Mouse (Mus musculus) embryo, embryonic 11 days (tissue): ENCODE measurements around the gene Celsr1.
A peak's percentile ranks its signal among the peaks of the same experiment; 100 is the strongest.

Source experiments
- DNase-seq: peaks from one replicate; pipeline ENCODE4 v3.0.0-alpha.2; 2015

Gene Celsr1

DNA sequence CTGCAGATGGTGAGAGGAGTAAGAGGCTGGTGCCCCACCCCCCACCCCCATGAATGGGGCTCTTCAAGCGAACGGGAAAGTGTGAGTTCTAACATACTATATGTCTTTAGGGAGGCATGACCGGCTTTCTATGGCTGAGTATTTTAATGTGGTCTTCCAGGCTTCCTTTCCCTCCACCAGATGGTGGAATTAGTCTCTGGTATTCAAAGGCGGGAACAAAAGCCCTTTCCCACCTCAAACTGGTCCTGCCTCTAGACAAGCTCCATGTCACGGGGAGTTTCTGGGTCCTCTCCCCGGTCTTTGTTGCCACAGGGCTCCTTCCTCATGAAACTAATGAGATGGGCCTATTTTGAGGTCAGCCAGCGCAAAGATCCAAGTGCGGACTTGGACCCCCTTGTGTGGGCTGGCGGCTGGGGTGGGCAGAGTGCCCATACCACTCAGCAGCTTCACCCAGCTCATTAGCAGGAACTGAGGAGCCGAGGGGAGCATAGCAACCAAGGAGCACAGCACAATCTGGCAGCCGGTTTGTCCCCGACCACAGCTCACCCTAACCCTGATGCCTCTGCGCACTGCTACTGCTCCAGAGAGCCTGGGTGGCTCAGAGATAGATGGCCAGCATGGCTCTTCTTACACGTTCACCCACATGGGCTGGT is 39.5 kb downstream of the Celsr1 start:
- peak; percentile 59 for DNase-seq

DNA sequence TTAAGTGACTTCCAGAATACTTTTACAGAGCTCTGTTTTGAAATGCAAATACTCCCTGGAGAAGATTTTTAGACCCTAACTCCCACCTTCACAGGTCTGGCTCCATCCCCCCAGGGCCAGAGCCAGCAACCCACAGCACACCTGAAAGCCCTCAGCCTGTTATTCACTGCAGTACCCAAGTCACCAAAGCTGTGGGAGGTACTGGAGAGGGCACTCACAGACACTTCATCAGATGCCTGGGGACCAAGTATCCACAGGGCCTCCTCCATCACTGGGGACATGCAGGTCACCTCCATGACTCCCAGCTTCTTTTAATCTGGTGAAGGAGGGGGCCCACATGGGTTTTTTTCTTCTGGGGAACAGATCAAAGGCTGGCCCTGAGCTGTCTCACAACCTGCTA is 40.2 kb downstream of the Celsr1 start:
- DNase-seq, result no peak

DNA sequence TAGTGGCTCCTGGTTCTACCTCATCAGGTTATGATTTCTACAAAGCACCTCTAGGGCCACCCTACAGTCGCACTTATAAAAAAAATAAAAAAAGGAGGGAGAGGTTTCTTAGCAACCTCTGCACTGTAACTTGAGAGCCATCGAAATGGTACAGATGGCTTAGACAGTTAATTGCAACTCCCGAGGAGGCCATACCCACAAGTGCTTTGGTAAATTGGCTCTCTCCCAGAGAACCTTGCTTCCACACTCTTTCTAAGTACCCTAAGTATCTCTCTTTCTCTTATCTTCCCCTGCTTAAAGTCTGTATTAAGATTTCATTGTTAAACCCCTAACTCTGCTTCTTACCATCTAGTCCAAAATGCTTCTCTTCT is 41.5 kb downstream of the Celsr1 start:
- no peak for DNase-seq

GRCm38 (mm10) chr15:85991453-85992124 is 42.0 kb downstream of the Celsr1 start:
- DNase-seq, result no peak

GRCm38 (mm10) chr15:85990696-85991443 is 42.7 kb downstream of the Celsr1 start:
- no peak for DNase-seq

GRCm38 (mm10) chr15:85987896-85988295 is 45.7 kb downstream of the Celsr1 start:
- DNase-seq, result no peak

GRCm38 (mm10) chr15:85986170-85986569 is 47.4 kb downstream of the Celsr1 start:
- no peak for DNase-seq

- no peak for DNase-seq
Measured at GRCm38 (mm10) chr15:85985601-85986000, 48.0 kb downstream of the Celsr1 start.

- DNase-seq, result no peak
Measured at GRCm38 (mm10) chr15:85983131-85983530, 50.4 kb downstream of the Celsr1 start.

DNA sequence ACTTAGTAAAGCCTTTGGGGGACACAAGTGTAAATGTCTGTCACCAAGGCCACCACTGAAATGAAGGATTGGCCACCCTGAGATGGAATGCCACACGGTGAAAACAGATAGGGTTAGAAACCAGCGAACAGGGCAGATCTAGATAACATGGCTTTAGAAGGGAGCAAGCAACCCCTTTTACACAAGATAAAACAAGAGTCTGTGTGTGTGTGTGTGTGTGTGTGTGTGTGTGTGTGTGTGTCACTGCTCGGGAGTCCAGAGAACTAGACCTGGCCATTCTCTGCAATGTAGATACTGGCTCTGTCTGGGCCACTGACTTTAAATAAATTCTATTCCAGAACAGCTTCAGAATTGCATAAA is 51.2 kb downstream of the Celsr1 start:
- DNase-seq, result no peak

GRCm38 (mm10) chr15:85981768-85982415 is 51.7 kb downstream of the Celsr1 start:
- no peak for DNase-seq

- DNase-seq, result no peak
Measured at GRCm38 (mm10) chr15:85977086-85977485, 56.5 kb downstream of the Celsr1 start.

GRCm38 (mm10) chr15:85975746-85976145 is 57.8 kb downstream of the Celsr1 start:
- DNase-seq, result peak; percentile 24

- DNase-seq, result peak; percentile 57
Measured at GRCm38 (mm10) chr15:85971596-85971995, 62.0 kb downstream of the Celsr1 start.

DNA sequence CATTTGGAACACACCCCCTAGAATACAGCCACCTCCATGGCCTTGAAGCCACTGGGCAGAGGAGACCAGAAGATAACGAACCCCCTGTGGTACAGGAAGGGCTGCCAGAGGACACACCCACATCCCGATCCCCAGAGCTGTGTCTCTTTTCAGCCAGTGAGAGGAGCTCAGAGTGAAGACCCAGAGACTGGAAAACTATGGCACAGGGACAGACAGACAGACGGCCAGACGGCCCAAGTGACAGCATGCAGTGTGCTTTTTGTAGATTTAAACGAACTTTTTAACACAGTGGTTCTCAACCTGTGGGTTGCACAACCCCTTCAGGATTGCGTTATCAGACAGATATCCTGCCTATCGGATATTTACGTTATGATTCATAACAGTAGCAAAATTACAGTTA is 63.1 kb downstream of the Celsr1 start:
- DNase-seq, result no peak

- peak; percentile 26 for DNase-seq
Measured at GRCm38 (mm10) chr15:85969707-85970153, 63.8 kb downstream of the Celsr1 start.

DNA sequence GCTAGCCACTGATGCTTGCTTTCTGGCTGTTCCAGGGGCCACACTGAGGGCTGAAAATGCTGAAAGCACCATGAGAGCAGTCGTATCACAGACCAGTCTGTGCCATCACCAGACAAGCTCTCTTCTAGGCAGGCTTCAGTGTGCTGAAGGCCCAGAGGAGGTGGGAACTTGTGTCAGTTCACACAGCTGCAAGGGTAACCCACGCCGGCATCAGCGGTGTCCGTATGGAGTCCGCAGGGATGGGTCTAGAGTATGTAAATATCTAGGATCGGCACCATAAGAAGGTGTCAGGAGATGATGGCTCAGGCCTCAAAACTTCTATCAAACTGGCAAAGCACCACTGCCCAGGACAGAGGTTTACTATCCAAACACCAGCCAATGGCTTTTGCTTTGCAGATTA is 64.3 kb downstream of the Celsr1 start:
- no peak for DNase-seq

- DNase-seq, result no peak
Measured at GRCm38 (mm10) chr15:85966032-85966431, 67.5 kb downstream of the Celsr1 start.

GRCm38 (mm10) chr15:85963279-85963840 is 70.2 kb downstream of the Celsr1 start:
- DNase-seq, result no peak

DNA sequence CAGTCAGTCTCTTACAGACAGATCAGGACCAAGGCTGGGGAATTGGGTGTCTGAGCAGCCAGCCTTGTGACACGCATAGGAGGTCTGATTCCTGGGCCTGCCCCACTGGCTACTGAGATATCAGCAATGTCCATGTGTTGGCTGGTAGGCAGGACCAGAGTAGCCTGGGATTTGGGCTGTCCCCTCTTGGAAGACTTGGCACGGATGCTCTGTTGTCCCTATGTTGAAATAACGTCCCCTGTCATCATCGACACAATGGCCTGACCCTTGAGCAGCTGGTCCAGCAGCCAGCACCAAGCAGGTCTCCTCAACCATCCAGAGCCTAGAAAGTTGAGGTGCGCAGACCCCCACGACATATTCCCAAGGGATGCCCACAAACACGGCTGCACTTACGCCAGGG is 70.9 kb downstream of the Celsr1 start:
- DNase-seq, result no peak

DNA sequence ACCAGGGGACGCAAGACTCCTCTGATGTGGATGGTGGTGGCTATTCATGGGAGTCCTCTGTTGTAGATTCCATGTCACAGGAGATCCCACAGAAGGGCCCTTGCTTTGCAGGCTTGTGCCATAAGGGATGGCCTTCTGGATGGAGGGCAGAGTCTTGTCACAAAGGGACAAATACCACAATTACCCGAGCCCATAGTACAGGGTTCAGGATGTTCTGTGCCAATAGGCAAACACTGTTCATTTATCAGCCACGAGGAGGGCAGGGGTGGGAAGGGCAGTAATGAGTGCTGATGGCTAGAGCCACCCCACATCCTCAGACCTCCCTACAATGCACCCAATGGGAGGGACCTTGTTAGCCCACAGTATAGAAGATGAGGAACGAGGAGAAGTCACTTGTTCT is 71.9 kb downstream of the Celsr1 start:
- no peak for DNase-seq

- no peak for DNase-seq
Measured at GRCm38 (mm10) chr15:85961131-85961530, 72.4 kb downstream of the Celsr1 start.

DNA sequence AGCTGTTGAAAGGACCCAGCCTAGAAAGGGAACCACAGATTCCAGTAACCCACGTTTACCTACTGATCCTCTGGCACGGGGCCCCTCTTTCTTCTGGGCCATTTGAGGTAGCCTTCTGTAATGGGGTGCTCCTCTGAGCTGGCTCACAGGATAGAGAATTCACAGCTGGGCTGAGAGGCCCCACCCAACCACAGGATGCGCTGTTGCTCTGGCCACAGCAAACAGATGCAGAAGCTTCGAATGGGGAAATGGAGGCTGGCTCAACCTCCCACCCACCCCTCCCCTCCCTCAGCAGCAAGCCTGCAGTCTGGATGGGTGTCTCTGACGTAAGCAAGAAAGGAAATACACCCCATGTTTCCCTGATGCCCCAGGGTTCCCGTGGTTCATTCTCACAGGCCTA is 77.4 kb downstream of the Celsr1 start:
- DNase-seq, result no peak
